Mouse (Mus musculus): Measurements from ENCODE around the gene Piezo1. TPM values are rescaled to one million over a fixed set of nuclear protein-coding genes. Genes with fewer than 3 reads are reported as not detected.

The Piezo1 gene
- total RNA-seq, 2 experiments from 2014 or later = 14.7 to 17.1 TPM

DNA sequence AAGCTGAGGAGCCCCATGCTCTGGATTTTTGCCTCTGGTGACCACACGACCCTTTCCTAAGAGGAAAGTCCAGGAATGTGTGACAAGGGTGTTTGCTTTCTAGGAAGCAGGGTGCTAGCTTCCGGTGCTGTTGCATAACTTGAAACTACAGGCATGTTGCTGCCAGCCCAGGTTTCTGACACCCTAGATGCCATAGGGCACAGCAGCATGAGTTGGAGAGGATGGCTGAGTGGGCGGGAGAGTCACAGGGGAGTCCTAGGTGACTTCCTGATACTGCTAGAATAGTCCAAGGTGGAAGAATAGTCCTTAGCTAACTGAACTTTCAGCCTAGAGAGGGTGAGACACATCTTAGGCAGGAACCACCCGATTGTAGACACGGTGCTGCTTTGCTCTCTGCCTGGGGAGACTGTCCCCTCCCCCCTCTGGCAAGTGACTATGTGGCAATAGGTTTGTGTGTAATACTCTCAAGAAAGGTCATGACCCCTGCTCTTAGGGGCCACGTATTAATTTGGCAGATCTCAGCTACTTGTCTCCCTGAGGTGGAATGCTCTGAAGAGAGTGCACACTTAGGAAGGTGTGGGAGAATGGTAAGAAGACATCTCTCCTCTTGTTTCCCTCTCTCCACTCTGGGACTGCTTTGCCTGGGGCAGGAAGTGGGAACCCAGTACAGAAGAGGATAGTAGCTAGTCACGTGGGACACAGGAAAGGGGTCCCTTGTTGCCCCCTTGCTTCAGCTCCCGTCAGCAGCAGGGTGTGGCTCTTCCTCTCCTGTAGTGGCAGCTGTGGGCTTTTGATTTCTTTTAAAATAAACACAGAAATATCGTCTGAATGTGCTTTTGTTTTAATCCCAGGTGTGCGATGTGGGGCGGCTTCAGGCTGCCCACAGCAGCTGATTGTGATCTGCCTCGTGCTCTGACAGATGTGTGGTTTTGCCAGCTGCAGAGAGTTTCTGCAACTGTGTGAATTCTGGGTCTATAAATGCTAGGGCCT, 87.2 kb downstream of the Piezo1 start:
- ATAC-seq (replicated peaks; ENCODE audit: low FRiP score, poor library complexity, severe bottlenecking) = no peak

DNA sequence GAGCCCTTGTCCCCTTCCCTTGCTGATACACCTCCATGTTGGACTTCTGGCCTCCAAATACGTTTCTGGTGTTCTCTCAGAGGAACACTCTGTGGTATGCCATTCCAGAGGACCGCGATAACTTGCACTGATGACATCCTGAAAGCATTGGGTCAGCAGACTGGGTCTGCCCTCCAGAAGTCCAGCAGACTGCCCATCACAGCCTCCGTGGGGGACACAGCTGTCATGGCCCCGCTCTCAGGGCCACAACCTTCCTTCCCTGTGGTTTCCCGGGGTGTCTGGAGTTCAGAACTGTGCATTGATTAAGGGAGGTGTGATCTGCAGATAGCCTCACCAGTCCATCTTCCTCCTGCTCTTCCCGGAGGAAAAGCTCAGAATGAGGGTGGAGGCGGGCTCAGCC, 88.6 kb downstream of the Piezo1 start:
- ATAC-seq (replicated peaks; ENCODE audit: low FRiP score, poor library complexity, severe bottlenecking) = no peak

DNA sequence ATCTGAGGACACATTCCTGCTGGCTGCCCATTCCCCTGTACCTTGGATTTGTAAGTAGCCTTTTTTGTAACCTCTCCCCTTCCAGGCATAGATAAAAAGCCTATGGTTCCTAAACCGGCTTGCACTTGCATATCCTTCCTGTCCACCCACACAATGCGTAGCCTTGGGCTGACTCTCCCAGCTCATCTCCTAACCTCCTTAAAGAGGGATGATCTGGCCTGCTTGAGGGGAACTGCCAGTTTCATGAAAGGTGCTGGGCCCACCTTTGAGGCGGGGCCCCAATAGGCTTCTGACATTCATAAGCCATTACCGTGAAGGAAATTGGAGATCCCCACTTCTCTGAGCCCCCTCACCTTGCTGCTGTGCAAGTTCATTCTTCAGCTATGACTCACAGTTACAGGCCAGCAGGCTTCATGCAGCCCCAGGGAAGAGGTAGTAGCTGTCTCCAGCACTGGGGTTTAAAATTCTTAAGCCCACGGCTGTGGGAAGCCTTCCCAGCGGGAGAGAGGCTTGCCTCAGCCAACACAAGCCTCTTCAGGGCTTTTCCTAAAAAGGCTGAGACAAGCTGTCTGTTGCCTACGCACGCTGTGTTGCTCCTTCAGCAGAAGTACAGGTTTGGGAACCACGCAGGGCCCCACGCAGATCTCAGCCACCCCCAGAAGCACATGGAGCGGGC, 89.5 kb downstream of the Piezo1 start:
- no peak for ATAC-seq (replicated peaks; ENCODE audit: low FRiP score, poor library complexity, severe bottlenecking)

DNA sequence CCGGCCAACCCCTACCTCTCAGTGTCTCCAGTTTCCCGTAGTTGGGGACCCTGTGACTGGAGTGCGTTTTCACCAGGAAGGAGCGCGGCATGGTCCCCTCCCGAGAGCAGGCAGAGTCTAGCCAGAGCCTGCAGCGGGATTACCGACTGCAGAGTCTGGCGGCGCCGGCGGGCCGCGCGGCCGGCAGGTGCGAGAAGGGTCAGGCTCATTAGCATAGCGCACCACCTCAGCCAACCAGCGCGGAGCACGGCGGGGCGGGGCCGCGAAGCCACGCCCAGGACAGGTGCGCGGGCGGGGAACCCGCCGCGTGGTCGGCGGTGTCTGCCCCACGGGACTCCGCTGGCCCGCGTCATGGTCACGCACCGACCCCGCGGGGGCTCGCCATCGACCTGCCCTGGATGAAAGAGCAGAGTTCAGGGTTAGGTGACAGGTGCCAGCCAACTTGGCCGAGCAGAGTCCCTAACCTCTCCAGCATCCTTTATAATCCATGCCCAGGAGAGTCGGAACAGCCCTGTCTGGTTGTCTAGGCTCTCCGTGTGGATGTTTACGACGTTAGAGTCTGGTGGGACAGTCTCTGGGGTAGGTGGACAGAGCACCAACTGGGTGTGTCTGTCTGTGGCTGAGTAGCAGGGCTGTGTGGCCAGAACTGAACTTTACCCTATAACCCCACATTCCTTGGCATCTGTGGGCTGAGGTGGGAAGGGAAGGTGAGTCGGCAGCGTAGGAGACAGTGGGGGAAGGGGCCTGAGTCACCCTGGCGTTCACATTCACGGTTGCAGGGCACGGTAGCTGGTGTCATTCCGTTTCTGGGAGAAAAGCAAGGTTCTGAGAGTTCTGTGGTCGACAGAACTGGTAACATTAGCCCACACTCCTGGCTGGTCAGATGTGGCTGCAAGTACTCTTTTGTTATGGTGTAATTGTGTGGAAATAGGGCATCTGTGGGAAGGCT, 90.3 kb downstream of the Piezo1 start, which contains the start of gene Snai3:
Snai3 (minus strand) TSS at position 210 of the 949 bp plus-strand sequence.
- no peak for ATAC-seq (replicated peaks; ENCODE audit: low FRiP score, poor library complexity, severe bottlenecking)

DNA sequence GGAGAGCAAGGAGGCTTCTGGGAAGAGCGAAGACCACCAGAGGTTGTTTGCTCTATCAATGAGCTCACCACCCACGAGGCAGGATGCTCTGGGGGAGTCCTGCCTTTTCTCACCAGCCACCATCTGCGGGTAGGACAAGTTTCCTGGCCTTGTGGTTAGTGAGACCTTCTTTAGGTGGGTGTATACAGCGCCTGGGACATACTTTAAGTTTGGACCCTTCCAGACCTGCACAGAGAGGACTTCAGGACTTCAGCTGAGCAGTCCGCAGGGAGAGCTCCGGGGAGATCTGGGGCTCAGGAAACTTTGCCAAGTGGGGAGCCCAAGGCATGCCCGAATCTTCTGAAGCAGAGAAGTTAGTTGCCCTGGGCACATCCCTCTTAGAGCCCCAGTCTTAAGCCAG, 91.1 kb downstream of the Piezo1 start:
- ATAC-seq (replicated peaks; ENCODE audit: low FRiP score, poor library complexity, severe bottlenecking) = no peak

DNA sequence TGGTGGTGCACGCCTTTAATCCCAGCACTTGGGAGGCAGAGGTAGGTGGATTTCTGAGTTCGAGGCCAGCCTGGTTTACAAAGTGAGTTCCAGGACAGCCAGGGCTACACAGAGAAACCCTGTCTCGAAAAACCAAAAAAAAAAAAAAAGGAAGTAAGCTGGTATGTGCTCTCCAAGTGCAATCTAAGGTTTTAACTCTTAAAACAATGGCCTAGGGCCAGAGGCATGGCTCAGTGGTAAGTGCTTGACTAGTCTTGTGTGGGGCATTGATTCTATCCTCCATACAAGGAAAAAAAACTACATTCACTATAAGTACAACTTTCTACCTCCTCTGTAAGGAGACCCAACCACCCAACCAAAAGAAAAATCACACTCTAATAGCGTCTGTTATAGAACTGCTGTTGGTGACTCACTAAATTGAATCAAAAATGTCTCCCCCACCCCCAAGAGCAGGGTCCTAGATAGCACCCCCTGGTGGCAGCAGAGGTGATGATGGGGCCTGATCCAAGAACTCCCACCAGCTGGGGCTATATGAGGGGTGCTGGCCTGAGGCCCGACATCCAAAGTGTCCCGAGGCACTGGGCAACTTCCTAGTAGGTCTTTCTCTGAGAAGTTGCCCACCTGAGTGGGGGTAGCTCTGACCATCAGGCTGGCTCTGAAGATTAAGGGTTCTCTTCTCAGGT, 91.8 kb downstream of the Piezo1 start:
- ATAC-seq (replicated peaks; ENCODE audit: low FRiP score, poor library complexity, severe bottlenecking) = no peak

DNA sequence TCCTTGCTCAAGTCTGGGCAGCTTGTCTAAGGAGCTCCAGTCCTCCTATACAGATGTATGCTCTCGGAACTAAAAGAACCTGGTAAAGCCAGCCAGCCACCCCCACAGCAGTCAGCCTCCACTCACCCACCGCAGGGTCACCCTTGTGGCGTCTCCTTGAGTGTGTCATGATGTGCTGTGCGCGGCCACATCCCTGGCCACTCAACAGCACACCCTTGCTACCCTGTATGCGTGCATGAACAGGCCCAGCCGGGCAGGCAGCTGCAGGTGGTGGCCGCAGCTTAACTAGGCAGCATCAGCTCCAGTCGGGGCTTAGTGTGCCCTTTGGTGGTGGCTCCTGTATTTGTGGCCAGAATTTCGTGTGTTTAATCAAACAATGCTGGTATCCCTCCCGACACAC, 94.0 kb downstream of the Piezo1 start:
- no peak for ATAC-seq (replicated peaks; ENCODE audit: low FRiP score, poor library complexity, severe bottlenecking)

DNA sequence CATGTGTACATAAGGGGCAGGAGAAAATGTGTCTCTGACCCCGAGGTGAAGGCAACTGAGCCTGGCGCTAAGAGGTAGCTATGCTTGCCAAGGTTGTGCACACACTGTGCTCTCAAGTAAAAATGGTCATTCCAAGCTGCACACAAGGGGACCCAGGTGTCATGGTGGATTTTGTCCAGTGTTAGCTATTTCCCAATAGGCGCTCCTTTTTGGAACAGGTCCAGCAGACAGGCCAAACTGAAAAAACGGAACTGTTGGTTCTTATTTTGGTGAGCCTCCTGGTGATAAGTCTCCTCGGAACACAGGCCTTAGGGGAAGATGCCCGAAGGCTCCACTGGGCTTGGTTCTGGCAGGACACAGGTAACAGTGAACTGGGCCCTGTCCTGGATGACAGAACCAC, 96.7 kb downstream of the Piezo1 start:
- no peak for ATAC-seq (replicated peaks; ENCODE audit: low FRiP score, poor library complexity, severe bottlenecking)

DNA sequence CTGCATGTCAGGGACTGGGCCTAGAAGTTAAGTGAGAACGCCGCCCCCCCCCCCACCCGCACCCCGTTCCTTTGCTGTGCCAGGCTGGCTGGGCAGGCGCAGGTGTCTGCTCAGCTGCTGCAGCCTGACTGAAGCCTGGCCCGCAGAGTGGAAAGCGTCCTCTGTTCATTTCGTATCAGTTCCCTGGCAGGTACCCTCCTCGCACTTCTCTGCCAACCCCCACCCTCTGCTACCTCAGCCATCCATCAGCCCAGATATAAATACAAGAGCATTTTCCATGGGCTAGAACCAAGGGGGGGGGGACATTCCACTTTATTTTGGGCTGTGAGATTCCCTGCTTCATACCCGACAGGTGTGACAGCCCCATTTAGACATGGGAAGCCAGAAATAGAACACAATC, 99.0 kb downstream of the Piezo1 start:
- ATAC-seq (replicated peaks; ENCODE audit: low FRiP score, poor library complexity, severe bottlenecking) = no peak

DNA sequence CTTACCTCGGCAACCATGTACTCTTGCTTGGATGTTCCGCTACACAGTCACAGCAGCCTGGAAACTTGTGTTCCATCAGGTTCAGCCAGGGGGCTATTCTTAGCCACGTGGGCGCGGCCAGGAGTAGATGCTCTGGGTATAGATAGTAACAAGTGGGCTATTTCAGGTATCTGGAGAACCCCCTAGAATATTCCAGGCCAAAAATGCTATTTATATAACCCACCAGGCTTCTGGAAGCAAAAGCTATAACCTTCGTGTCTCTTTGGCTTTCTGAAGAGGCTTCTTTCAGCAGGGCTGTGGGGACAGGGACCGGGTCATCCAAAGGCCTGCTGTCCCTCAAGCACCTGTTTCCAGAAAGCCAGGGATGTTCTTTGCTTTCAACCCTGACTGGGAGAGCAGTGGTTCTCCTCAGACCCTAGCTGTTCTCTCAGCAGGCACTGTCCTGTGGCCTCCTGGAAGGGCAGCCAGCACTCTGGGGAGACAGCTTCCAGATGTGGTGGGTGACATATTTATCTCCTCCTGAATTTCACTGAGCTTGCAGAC, 99.9 kb downstream of the Piezo1 start:
- no peak for ATAC-seq (replicated peaks; ENCODE audit: low FRiP score, poor library complexity, severe bottlenecking)

DNA sequence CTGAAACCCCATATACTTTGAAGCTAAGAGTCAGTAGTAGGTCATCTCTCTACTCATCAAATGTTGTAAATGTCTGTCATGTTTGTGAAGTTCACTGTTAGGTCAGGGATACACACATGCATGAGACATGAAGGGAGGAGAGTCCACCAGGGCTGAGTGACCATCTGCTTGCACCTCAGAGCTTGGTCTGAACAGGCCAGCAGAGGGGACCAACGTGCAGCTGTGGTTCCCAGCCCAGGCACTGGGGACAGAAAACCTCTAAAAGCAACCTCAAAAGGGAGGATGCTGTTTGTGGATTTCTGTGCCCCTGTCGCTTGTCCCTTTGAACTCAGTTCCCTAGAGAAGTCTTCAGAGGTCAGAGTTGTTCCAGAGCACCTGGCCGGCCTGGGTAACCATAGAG, 105.9 kb downstream of the Piezo1 start:
- no peak for ATAC-seq (replicated peaks; ENCODE audit: low FRiP score, poor library complexity, severe bottlenecking)

DNA sequence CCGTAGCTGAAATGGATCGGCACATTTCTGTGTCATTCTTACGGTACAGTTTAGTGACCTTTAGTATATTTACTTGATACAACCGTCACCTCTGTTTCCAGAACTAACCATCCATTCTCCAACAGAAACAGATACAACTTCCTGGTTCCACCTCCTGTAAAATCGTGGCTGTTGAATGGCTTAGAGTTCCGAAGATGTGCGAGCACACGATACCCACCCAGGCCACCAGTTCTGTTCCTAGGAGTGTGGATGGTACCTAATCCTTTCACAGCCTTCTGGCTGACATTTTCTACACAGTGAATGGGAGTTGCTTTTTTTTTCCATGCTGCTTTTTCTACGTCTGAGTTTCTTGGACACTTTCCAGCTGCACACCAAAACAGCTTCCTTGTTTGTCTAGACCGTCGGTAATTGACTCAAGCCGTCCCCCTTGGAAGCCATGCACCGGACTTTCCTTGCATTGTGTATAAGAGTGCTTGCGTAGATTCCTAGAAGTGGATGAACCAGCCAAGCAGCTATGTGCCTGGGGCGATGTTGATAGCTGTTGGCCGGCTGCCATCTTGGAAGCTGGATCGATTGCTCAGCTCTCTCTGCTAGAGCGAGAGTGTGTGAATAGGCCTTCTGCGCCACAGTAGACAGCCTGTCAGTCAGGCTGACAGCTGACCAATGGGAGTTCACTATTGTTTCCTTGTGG, 106.9 kb downstream of the Piezo1 start:
- ATAC-seq (replicated peaks; ENCODE audit: low FRiP score, poor library complexity, severe bottlenecking) = peak; percentile 67

DNA sequence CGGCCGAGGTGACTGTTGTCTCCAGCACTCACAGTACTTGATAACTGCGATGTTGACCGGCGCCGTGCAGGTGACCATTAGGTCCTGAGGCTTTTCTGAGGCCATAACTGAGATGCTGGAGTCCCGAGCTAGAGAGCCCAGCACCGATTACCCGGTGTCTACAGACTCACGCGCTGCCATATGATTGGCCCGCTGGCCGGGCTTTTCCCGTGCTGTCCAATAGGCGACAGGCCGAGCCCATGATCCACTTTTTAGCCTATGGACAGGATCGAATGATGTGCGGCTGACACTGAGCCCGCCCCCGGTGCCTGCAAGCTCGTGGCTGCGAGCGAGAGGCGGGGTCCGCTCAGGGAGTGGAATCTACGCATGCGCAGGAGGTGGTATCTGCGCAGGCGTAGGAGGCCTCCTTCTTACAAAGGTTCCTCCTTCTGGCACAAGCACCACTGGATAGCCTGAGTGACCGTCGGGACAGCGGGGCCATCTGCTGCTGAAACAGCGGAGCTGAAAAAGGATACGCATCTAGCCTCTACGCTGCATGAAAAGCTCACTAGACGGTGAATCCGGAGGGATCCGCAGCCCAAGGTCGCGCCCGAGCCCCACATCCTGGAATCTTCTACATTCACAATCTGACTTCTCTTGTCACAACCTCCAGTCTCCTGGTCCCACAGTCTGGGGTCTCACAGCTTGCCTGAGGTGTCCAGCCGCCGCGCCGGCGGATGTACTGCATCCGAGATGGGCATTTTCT, 107.7 kb downstream of the Piezo1 start, which contains the start of gene Mvd:
Mvd (minus strand) TSS at position 161 of the 745 bp plus-strand sequence.
- peak; percentile 91 for ATAC-seq (replicated peaks; ENCODE audit: low FRiP score, poor library complexity, severe bottlenecking)

DNA sequence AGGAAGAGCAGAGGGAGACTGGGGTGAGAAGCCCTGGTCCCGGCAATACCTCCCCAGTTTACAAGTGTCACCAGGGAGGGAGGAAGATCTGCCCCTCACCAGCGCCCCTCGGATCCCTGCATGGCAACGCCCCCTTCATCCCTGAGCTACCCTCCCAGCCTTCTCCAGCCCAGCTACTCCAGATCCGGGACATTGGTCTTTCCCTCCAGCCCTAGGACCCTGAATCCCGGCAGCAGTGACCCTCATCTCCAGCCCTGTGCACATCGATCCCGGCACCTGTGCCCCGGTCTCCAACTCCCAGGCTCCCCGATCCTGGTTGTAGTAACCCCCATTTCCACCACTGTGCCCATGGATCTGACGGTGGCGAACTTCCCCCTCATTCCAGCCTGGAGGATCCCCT, 108.3 kb downstream of the Piezo1 start:
- ATAC-seq (replicated peaks; ENCODE audit: low FRiP score, poor library complexity, severe bottlenecking) = peak; percentile 1; the same call in 1 of the 2 replicates

DNA sequence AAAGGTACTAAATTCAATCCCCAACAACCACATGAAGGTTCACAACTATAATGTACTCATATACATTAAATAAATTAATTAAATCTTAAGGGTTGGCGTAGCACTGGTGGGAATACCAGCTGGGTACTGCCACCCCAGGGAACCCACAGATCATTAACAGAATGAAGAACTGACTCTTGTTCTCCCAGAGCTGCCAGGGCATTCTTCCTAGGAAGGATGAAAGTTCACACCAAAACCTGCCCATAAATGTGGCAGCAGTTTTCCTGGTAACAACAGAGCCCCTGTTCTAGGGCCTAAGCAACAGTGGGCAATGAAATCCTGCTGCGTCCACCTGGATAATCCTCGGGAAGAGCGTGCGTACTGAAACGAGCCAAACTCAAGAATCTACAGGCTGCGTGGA, 108.8 kb downstream of the Piezo1 start:
- ATAC-seq (replicated peaks; ENCODE audit: low FRiP score, poor library complexity, severe bottlenecking) = no peak

DNA sequence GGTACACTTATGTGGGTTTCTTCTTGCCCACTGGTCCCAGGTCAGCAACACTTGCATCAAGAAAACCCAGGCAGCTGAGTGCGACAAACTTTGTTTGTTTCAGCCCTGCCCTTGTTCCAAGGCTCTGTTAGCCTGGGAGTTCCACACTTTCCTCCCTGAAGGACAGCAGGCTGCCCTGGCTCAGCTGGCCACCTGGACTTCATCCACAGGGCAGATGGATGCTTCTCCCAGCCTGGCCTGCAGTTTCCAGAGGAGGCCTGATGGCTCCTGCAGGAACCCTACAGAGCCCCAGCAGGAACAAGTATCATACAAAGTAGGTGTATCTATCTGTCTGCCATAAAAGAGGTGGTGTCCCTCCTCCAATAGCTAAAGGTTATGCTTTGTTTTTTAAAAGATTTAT, 109.8 kb downstream of the Piezo1 start:
- ATAC-seq (replicated peaks; ENCODE audit: low FRiP score, poor library complexity, severe bottlenecking) = no peak

DNA sequence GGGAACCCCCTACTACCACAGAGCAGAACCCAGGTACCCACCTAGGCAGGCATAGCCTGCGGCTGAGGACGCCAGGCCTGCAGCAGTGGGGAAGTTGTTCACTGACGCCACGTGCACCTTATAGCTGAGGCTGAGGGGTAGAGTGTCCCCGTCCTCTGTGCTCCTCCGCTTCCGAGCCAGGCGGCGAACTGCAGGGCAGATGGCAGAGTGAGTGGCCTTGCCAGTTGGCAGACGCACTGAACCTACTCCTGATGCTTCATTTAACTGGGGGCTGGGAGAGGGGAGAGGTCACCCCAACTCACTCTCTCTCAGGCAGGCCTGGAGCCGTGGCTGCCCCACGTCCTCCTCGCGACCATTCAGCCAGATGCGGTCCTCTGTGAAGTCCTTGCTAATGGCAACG, 111.8 kb downstream of the Piezo1 start:
- no peak for ATAC-seq (replicated peaks; ENCODE audit: low FRiP score, poor library complexity, severe bottlenecking)
